17 mouse cellular contexts compared by ENCODE assay signal in genomic region chr2:33221339-33221900, GRCm38 (mm10). TPM values are rescaled to one million over a fixed set of nuclear protein-coding genes. Genes with fewer than 3 reads are reported as not detected.
A peak's percentile ranks its signal among the peaks of the same experiment; 100 is the strongest.
DNase-seq lines count a peak whose midpoint lies in the region; ATAC-seq and TF ChIP-seq lines count a peak whose summit lies in the region.
"Had no signal": no experiment of that assay in that cellular context is flagged by ENCODE, and none has a peak within 500 bp of the region (broad histone marks: within the 10 kb centered on the region; RNA-seq: fewer than 3 reads in every experiment).

No protein-coding gene starts in this region.

- H3K9ac ChIP-seq in heart, embryonic 11.5 days (ENCODE audit: low read depth, low read length): no peak overlapping the region
- no peak overlapping the region for H3K9ac ChIP-seq in midbrain, postnatal 0 days (replicated peaks; ENCODE audit: low read length, poor library complexity, severe bottlenecking)
- H3K9ac ChIP-seq: embryonic facial prominence, embryonic 13.5 days; forebrain, postnatal 0 days; heart, embryonic 13.5 days; hindbrain, embryonic 13.5 days had no signal

- H3K27me3 ChIP-seq in heart, embryonic 11.5 days (ENCODE audit: control insufficient read depth, insufficient read depth, low read length): no peaks in the 10 kb centered on the region
- no peaks in the 10 kb centered on the region for H3K27me3 ChIP-seq in embryonic facial prominence, embryonic 10.5 days (replicated peaks; ENCODE audit: low read depth, poor library complexity, severe bottlenecking)
- no peaks in the 10 kb centered on the region for H3K27me3 ChIP-seq in midbrain, postnatal 0 days (ENCODE audit: insufficient read depth, low read length)
- H3K27me3 ChIP-seq: embryonic facial prominence, embryonic 13.5 days; heart, embryonic 13.5 days; hindbrain, embryonic 13.5 days had no signal

- peaks cover 39% of the 10 kb centered on the region for H3K4me1 ChIP-seq in heart, embryonic 11.5 days (ENCODE audit: control insufficient read depth, insufficient read depth, low read length)
- peaks cover 64% of the 10 kb centered on the region for H3K4me1 ChIP-seq in embryonic facial prominence, embryonic 10.5 days
- H3K4me1 ChIP-seq in midbrain, postnatal 0 days (ENCODE audit: insufficient read depth, low read length): 0 out of 2 replicates have a peak, but pooled peaks cover 3% of the 10 kb centered on the region

- H3K27ac ChIP-seq in heart, embryonic 11.5 days (ENCODE audit: low read depth, low read length): no peak overlapping the region
- H3K27ac ChIP-seq in embryonic facial prominence, embryonic 10.5 days (replicated peaks): peak overlapping the region; percentile 24; the same call in 1 of the 2 replicates
- no peak overlapping the region for H3K27ac ChIP-seq in midbrain, postnatal 0 days (ENCODE audit: low read depth, low read length)
- H3K27ac ChIP-seq: embryonic facial prominence, embryonic 13.5 days; heart, embryonic 13.5 days; hindbrain, embryonic 13.5 days; stomach, postnatal 0 days had no signal

- no peak overlapping the region for H3K4me2 ChIP-seq in heart, embryonic 11.5 days
- H3K4me2 ChIP-seq in midbrain, postnatal 0 days (ENCODE audit: low read depth, low read length, poor library complexity, severe bottlenecking): no peak overlapping the region
- H3K4me2 ChIP-seq: embryonic facial prominence, embryonic 13.5 days; heart, embryonic 13.5 days; hindbrain, embryonic 13.5 days had no signal

- H3K9me3 ChIP-seq in heart, embryonic 11.5 days (replicated peaks; ENCODE audit: control insufficient read depth, low read length): no peaks in the 10 kb centered on the region
- H3K9me3 ChIP-seq in embryonic facial prominence, embryonic 10.5 days: no peaks in the 10 kb centered on the region
- no peaks in the 10 kb centered on the region for H3K9me3 ChIP-seq in midbrain, postnatal 0 days (ENCODE audit: low read length)
- H3K9me3 ChIP-seq: embryonic facial prominence, embryonic 13.5 days; heart, embryonic 13.5 days; hindbrain, embryonic 13.5 days had no signal

- ATAC-seq in heart, embryonic 11.5 days (replicated peaks; ENCODE audit: insufficient number of reproducible peaks, low FRiP score, low TSS enrichment): no peak
- ATAC-seq in midbrain, postnatal 0 days (ENCODE audit: low FRiP score): no peak
- ATAC-seq: forebrain, postnatal 0 days; lung, postnatal 0 days; midbrain, embryonic 16.5 days had no signal

- 84% methylated on average over 11 of the region's 11 CpGs for WGBS in heart, embryonic 11.5 days (ENCODE audit: insufficient replicate concordance)
- 92% methylated on average over 11 of the region's 11 CpGs for whole genome bisulfite sequencing in embryonic facial prominence, embryonic 10.5 days
- WGBS in midbrain, postnatal 0 days: 90% methylated on average over 11 of the region's 11 CpGs

- no peak overlapping the region for H3K4me3 ChIP-seq in heart, embryonic 11.5 days (ENCODE audit: low read depth, low read length)
- no peak overlapping the region for H3K4me3 ChIP-seq in embryonic facial prominence, embryonic 10.5 days
- no peak overlapping the region for H3K4me3 ChIP-seq in midbrain, postnatal 0 days (ENCODE audit: low read depth, low read length)
- H3K4me3 ChIP-seq: embryonic facial prominence, embryonic 13.5 days; heart, embryonic 13.5 days; hindbrain, embryonic 13.5 days had no signal

- DNase-seq in heart, adult 11 months: peak; percentile 96
- DNase-seq in thymus, postnatal 14 days: peak; percentile 24
- no peak for DNase-seq in thymus, adult 18-20 months
- DNase-seq in embryonic facial prominence, embryonic 10.5 days (ENCODE audit: low spot score): no peak
- peak; percentile 44 for DNase-seq in telencephalon, adult 2 months (ENCODE audit: low read depth, low spot score)
- no peak for DNase-seq in midbrain, postnatal 0 days (ENCODE audit: low spot score)
- DNase-seq in cerebellum, postnatal 10 days: no peak
- DNase-seq: cerebellum, adult 9-10 months; forebrain, postnatal 0 days; layer of hippocampus, adult 9-11 months had no signal

- no peak for TF ChIP-seq CTCF in midbrain, postnatal 0 days (IDR thresholded peaks at IDR 0.05)

- H3K36me3 ChIP-seq in heart, embryonic 11.5 days (ENCODE audit: control insufficient read depth, insufficient read depth, low read length): no peaks in the 10 kb centered on the region
- H3K36me3 ChIP-seq in embryonic facial prominence, embryonic 10.5 days (replicated peaks): peaks cover 42% of the 10 kb centered on the region
- 0 out of 2 replicates have a peak, but pooled peaks cover 5% of the 10 kb centered on the region for H3K36me3 ChIP-seq in midbrain, postnatal 0 days (ENCODE audit: insufficient read depth, low read length)

RNA-seq across cellular contexts. Expression of gene Angptl2, which starts 5.6 kb away (rescaled TPM):
- 34.3 and 47.8 TPM in 2 replicates for polyA plus RNA-seq in heart, embryonic 11.5 days (2014; fragmentation: Nextera tagmentation; extraction: Ambion mirVana)
- polyA plus RNA-seq in embryonic facial prominence, embryonic 10.5 days (2016; fragmentation: Nextera tagmentation; extraction: Ambion mirVana): 30.1 and 33.8 TPM in 2 replicates
- total RNA-seq in midbrain, postnatal 0 days (2014; rRNA removed): 16.7 and 16.8 TPM in 2 replicates
- polyA plus RNA-seq in midbrain, postnatal 0 days (2015; fragmentation: Nextera tagmentation; extraction: Ambion mirVana): 9.8 TPM in 2 replicates

Comparison
In these comparisons a context has a peak if more than half of its experiments do, and no peak if none do; other contexts are left out.
1. DNase-seq: peak in heart, adult 11 months (single experiment), thymus, postnatal 14 days (single experiment) and telencephalon, adult 2 months (single experiment); none in thymus, adult 18-20 months (0 of 2), embryonic facial prominence, embryonic 10.5 days (single experiment), midbrain, postnatal 0 days (single experiment) and cerebellum, postnatal 10 days (0 of 2).